Mouse (Mus musculus): Measurements from ENCODE around the gene Cfdp1. TPM values are rescaled to one million over a fixed set of nuclear protein-coding genes. Genes with fewer than 3 reads are reported as not detected.

The Cfdp1 gene
- polyA plus RNA-seq, 1 experiment from 2014 or later, result 187 TPM

- Histone ChIP-seq H3K4me2 (replicated peaks) (no peak overlapping the region), H3K27me3 (replicated peaks) (no peaks in the 10 kb centered on the region), H3K9ac (no peak overlapping the region), H3K36me3 (no peaks in the 10 kb centered on the region), H3K9me3 (no peaks in the 10 kb centered on the region), H3K4me3 (replicated peaks) (no peak overlapping the region), H3K27ac (no peak overlapping the region), H3K4me1 (replicated peaks) (peaks cover 10% of the 10 kb centered on the region)
- no peak for ATAC-seq
- WGBS, result 72% methylated on average over 5 of the region's 5 CpGs
Observed at GRCm38 (mm10) chr8:111788085-111788484, 66.0 kb downstream of the Cfdp1 start.

DNA sequence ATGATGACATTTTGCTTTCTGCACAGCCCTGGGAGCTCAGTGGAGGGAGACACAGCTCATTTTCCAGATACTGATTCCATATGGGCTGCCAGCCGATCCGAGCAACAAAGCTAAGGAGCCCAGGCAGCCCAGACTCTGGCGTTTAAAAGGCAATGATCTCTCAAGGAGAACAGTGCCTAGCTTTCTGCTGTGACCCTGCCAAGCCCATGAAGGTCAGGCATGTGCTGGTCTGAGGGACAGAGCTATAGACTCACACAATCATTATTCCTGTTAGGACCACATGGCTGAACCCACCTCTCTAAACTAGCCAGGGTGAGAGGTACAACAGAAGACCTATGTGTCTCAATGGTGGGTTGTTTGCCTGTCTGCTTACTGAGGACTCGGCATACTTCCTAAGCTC lies 66.4 kb downstream of the Cfdp1 start:
- Histone ChIP-seq H3K36me3 (no peaks in the 10 kb centered on the region), H3K4me2 (replicated peaks) (no peak overlapping the region), H3K9ac (no peak overlapping the region), H3K4me1 (replicated peaks) (peaks cover 7% of the 10 kb centered on the region), H3K9me3 (no peaks in the 10 kb centered on the region), H3K4me3 (replicated peaks) (no peak overlapping the region), H3K27me3 (replicated peaks) (no peaks in the 10 kb centered on the region), H3K27ac (no peak overlapping the region)
- ATAC-seq, result no peak
- WGBS, result 47% methylated on average over 4 of the region's 4 CpGs

DNA sequence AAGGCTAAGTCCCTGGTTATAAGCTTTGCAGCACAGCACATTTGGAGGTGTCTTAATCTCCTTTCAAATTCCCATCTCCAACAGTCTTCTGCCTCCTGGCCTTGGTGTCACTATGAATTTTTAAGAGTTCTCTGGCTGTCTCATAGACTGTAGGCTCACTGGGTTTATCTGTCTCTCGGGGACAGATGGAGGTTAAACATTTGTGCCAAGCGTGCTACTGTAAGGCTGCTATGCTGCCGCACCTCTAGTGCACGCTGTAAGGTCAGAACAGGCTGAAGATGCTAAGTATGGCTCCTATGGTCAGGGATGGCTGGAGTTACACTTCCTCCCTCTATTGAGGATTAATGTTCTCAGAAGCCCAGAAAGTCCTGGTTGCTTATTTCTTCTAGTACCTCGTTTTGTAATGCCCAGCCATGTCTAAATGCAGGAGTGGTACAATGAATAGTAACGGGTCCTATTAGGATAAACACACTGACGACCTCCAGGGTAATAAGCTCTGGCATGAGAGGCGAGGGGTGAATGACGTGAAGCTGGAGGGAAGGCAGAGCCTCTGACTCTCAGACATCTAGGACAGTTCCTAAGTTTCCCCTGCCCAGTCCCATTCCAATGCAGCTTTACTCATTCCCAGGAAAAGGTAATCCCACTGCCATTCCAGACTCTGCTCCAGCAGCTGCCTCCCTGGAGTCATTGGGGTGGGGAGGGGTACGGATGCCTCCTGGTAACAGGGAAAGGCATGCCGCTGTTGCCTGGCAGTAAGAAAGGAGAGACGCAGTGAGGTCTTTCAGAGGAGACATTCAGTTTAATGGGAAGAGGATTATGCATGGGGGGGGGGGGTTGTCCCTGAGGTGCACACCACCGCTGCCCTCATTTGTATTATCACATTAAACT lies 67.1 kb downstream of the Cfdp1 start:
- Histone ChIP-seq H3K4me2 (replicated peaks) (no peak overlapping the region), H3K27me3 (replicated peaks) (no peaks in the 10 kb centered on the region), H3K9me3 (no peaks in the 10 kb centered on the region), H3K36me3 (no peaks in the 10 kb centered on the region), H3K4me3 (replicated peaks) (no peak overlapping the region), H3K4me1 (replicated peaks) (peaks cover 7% of the 10 kb centered on the region), H3K27ac (no peak overlapping the region), H3K9ac (no peak overlapping the region)
- WGBS, result 64% methylated on average over 13 of the region's 13 CpGs
- ATAC-seq, result no peak

GRCm38 (mm10) chr8:111786116-111786515 lies 68.0 kb downstream of the Cfdp1 start:
- Histone ChIP-seq H3K9me3 (no peaks in the 10 kb centered on the region), H3K27me3 (replicated peaks) (no peaks in the 10 kb centered on the region), H3K4me3 (replicated peaks) (no peak overlapping the region), H3K4me2 (replicated peaks) (no peak overlapping the region), H3K4me1 (replicated peaks) (peaks cover 7% of the 10 kb centered on the region), H3K36me3 (no peaks in the 10 kb centered on the region), H3K9ac (no peak overlapping the region), H3K27ac (no peak overlapping the region)
- 89% methylated on average over 2 of the region's 2 CpGs for WGBS
- ATAC-seq, result no peak

DNA sequence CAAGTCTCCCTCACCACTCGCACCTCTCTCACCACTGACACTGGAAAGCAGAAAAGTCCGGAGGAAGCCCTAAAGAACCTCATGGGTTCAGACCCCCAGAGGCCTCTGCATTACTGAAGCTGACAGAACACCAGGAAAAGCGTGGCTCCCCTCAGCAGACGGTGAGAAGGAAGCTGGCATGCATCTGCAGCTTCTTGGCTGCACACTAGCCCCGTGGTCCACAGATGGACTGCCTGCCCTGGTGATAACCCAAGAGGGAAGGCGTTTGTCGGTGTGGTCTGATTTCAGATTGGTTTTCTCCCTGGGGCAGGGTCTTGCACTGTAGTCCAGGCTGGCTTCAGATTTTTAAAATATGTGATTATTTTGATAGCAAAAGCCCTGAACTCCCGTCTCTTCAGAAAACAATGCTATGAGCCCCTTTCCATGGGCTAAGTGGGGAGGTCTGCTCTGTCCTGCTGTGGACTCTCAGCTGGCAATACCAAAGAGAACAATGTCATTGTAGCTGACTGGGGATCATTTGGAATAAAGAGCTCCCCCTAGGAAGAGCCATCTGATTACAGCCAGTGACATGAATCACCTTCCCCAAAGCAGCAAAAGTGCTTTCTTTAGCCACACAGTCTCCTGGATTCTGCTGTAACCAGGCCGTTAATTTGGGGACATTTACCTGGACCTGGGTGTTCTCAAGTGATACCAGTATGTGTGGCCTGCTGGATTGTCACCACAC lies 71.3 kb downstream of the Cfdp1 start:
- H3K27ac ChIP-seq, result no peak overlapping the region
- H3K9me3 ChIP-seq, result no peaks in the 10 kb centered on the region
- H3K4me1 ChIP-seq (replicated peaks), result peaks cover 3% of the 10 kb centered on the region
- ATAC-seq, result no peak
- H3K4me2 ChIP-seq (replicated peaks), result no peak overlapping the region
- H3K4me3 ChIP-seq (replicated peaks), result no peak overlapping the region
- no peak overlapping the region for H3K9ac ChIP-seq
- H3K27me3 ChIP-seq (replicated peaks), result no peaks in the 10 kb centered on the region
- 0 out of 2 replicates have a peak, but pooled peaks cover 3% of the 10 kb centered on the region for H3K36me3 ChIP-seq
- 87% methylated on average over 9 of the region's 9 CpGs for WGBS

- Histone ChIP-seq H3K4me2 (replicated peaks) (no peak overlapping the region), H3K27me3 (replicated peaks) (no peaks in the 10 kb centered on the region), H3K4me3 (replicated peaks) (no peak overlapping the region), H3K4me1 (replicated peaks) (no peaks in the 10 kb centered on the region), H3K9ac (no peak overlapping the region), H3K36me3 (0 out of 2 replicates have a peak, but pooled peaks cover 3% of the 10 kb centered on the region), H3K27ac (no peak overlapping the region), H3K9me3 (no peaks in the 10 kb centered on the region)
- WGBS, result 73% methylated on average over 2 of the region's 2 CpGs
- ATAC-seq, result no peak
Observed at GRCm38 (mm10) chr8:111782161-111782560, 71.9 kb downstream of the Cfdp1 start.

DNA sequence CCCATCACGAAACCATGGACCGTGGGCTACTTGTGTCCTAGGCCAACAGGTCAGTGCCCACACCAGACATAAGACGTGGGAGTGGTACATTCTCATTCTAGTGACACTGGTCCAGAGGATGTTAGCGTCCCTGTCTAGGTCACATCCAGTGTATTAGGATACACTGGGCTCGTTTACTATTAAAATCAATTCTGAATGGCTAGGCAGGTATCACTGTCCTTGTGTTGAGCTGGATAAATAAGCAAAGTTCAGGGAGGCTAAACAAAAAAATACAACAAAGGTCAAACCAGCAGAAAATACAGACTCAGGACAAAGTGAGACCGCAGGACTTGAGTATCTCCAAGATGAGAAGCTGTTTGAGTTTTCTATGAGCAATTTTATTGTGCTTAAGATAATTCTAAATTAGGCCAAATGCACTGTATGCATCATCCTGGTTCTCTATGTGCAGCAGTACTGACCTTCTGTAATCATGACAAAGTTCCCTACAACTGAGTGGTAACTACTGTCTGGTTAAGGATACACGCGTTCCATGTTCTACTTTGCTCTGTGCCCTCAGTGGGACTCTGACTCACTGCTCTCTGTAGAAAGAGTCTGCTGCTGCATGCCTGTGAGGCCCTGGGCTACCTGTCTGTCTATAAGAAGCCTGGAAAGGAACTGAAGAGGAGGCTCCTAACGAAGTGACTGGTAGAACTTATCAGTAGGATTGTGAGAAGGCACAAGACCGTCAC lies 73.2 kb downstream of the Cfdp1 start:
- no peak overlapping the region for H3K4me3 ChIP-seq (replicated peaks)
- 0 out of 2 replicates have a peak, but pooled peaks cover 3% of the 10 kb centered on the region for H3K36me3 ChIP-seq
- no peaks in the 10 kb centered on the region for H3K27me3 ChIP-seq (replicated peaks)
- no peak overlapping the region for H3K9ac ChIP-seq
- no peak overlapping the region for H3K27ac ChIP-seq
- no peaks in the 10 kb centered on the region for H3K4me1 ChIP-seq (replicated peaks)
- no peak for ATAC-seq
- no peaks in the 10 kb centered on the region for H3K9me3 ChIP-seq
- no peak overlapping the region for H3K4me2 ChIP-seq (replicated peaks)
- 91% methylated on average over 10 of the region's 10 CpGs for WGBS

DNA sequence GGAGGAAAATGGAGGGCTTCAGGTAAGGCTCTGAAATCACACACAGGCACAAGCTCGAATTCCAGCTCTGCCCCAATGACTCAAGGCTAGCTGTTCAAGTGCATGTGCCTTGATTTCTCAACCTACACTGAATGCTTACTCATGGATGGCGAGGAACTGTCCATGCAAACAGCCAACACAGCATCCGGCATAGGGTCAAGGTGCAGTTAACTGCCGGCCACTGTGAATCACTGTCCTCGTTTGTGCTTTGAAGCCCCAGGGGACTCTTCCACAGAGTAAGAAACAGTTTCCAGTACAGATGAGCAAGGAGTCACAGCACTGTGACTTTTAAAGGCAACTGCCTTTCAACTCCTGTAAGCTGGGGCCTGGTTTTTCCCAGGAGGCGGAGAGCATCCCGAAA lies 74.4 kb downstream of the Cfdp1 start:
- no peak for ATAC-seq
- WGBS, result 80% methylated on average over 7 of the region's 7 CpGs

DNA sequence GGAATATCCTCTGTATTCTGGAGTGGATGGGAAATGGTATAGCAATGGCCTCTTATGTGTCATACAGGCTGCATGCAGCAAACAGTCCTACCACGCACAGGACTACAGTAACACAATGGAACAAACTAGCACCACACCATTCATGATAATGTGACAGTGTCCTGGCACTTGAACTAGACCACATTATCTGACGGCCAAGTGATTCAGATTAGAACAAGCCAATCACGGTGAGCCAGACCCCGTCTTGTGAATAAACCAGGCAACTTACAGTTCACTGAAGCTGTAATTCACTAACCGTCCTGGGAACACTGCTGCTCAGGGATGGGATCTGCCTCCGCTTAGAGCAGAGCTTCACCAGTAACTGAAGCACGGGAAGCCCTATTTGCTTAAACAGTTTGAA lies 75.3 kb downstream of the Cfdp1 start:
- Histone ChIP-seq H3K27me3 (replicated peaks) (no peaks in the 10 kb centered on the region), H3K4me3 (replicated peaks) (no peak overlapping the region), H3K27ac (no peak overlapping the region), H3K9me3 (no peaks in the 10 kb centered on the region), H3K36me3 (peaks cover 8% of the 10 kb centered on the region; the same call in 1 of the 2 replicates), H3K4me1 (replicated peaks) (no peaks in the 10 kb centered on the region), H3K4me2 (replicated peaks) (no peak overlapping the region), H3K9ac (no peak overlapping the region)
- WGBS, result 77% methylated on average over 7 of the region's 7 CpGs
- ATAC-seq, result no peak

More for the DNA sequence above, 74.4 kb downstream of the Cfdp1 start:
- H3K4me2 ChIP-seq (replicated peaks), result no peak overlapping the region
- H3K9ac ChIP-seq, result no peak overlapping the region
- H3K27me3 ChIP-seq (replicated peaks), result no peaks in the 10 kb centered on the region
- no peak overlapping the region for H3K27ac ChIP-seq
- no peaks in the 10 kb centered on the region for H3K4me1 ChIP-seq (replicated peaks)
- no peaks in the 10 kb centered on the region for H3K9me3 ChIP-seq
- H3K36me3 ChIP-seq, result peaks cover 5% of the 10 kb centered on the region; the same call in 1 of the 2 replicates
- H3K4me3 ChIP-seq (replicated peaks), result no peak overlapping the region

DNA sequence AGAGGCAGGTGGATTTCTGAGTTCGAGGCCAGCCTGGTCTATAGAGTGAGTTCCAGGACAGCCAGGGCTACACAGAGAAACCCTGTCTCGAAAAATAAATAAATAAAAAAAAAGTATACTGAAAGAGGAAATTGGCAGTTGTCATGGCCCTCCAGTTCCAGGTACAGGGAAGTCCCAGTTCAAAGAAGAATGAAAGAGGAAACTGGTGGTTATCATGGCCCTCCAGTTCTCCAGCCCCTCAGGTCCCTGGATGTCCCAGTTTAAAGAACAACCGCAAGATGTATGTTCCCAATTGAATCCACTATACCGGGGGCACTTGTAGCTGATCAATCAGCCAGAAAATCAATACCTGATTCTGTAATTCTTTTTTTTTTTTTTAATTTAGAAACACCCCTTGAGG lies 77.6 kb downstream of the Cfdp1 start:
- H3K27me3 ChIP-seq (replicated peaks), result no peaks in the 10 kb centered on the region
- WGBS, result 94% methylated on average over 4 of the region's 4 CpGs
- H3K36me3 ChIP-seq, result peaks cover 8% of the 10 kb centered on the region; the same call in 1 of the 2 replicates
- H3K4me2 ChIP-seq (replicated peaks), result no peak overlapping the region
- H3K4me1 ChIP-seq (replicated peaks), result no peaks in the 10 kb centered on the region
- H3K9me3 ChIP-seq, result no peaks in the 10 kb centered on the region
- no peak overlapping the region for H3K27ac ChIP-seq
- ATAC-seq, result no peak
- no peak overlapping the region for H3K4me3 ChIP-seq (replicated peaks)
- no peak overlapping the region for H3K9ac ChIP-seq

DNA sequence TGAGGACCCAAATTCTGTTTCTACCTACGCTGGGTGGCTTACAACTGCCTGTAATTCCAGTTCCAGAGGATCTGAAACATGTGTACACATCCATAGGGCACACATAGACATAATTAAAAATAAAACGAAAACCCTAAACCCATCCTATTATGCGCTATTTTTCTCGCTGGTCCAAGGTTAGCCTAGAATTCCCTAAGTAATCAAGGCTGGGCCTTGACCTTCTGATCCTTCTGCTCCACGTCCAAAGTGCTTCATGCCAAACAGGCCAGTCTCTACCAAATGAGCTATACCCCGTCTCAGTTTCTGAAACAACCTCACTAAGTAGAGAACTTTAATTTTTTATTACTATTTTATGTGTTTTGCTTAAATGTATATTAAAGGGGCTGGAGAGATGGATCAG lies 78.3 kb downstream of the Cfdp1 start:
- WGBS, result 95% methylated on average over 6 of the region's 6 CpGs
- Histone ChIP-seq H3K9me3 (no peaks in the 10 kb centered on the region), H3K27ac (no peak overlapping the region), H3K36me3 (peaks cover 8% of the 10 kb centered on the region; the same call in 1 of the 2 replicates), H3K27me3 (replicated peaks) (no peaks in the 10 kb centered on the region), H3K4me3 (replicated peaks) (no peak overlapping the region), H3K4me1 (replicated peaks) (no peaks in the 10 kb centered on the region), H3K9ac (no peak overlapping the region), H3K4me2 (replicated peaks) (no peak overlapping the region)
- no peak for ATAC-seq

DNA sequence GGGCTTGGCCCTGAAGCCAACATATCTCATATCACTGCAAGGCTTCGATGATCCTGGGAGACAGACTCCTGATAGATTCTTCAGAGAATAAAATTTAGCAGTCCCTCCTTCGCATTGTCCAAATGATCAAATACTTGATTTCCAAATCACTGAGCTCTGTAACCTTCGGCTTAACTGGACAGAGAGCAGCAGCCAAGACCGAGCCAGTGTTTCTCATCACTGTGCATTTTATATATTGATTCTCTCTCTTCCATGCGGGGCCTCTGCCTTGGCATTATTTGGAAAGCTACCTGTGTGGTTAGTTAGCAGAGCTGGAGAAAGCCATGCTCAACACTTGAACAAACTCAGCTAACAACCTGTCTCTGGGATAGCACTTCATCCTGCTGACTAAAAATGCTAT lies 80.6 kb downstream of the Cfdp1 start:
- no peaks in the 10 kb centered on the region for H3K27me3 ChIP-seq (replicated peaks)
- H3K4me3 ChIP-seq (replicated peaks), result no peak overlapping the region
- H3K9ac ChIP-seq, result no peak overlapping the region
- H3K4me2 ChIP-seq (replicated peaks), result no peak overlapping the region
- no peak overlapping the region for H3K27ac ChIP-seq
- H3K4me1 ChIP-seq (replicated peaks), result 0 out of 2 replicates have a peak, but pooled peaks cover 4% of the 10 kb centered on the region
- H3K9me3 ChIP-seq, result no peaks in the 10 kb centered on the region
- WGBS, result 95% methylated on average over 5 of the region's 5 CpGs
- H3K36me3 ChIP-seq, result peaks cover 5% of the 10 kb centered on the region; the same call in 1 of the 2 replicates
- ATAC-seq, result no peak
